Mouse (Mus musculus) lung, adult 2 months (tissue): ENCODE data around the gene Gm37240.

ENCODE experiments used
- CTCF ChIP-seq: fragments of 200-500 bp; IDR thresholded peaks from 2 replicates; pipeline ENCODE4 v1.5.1; 2011; ENCODE audit warnings: mild to moderate bottlenecking, low read length, control low read depth; ENCODE audit not compliant: insufficient read depth
- POLR2A ChIP-seq: fragments of 200-500 bp; IDR thresholded peaks from 2 replicates; pipeline ENCODE4 v1.6.1; 2011; ENCODE audit warnings: low read depth, mild to moderate bottlenecking, control low read depth, low read length, borderline replicate concordance; ENCODE audit errors: extremely low read depth

- no peak for TF ChIP-seq CTCF
- TF ChIP-seq POLR2A, result no peak
These were observed 74.0 kb downstream of the Gm37240 start for GRCm38 (mm10) chr3:85813101-85814014.
